Mouse (Mus musculus) cerebellum, adult 2 months (tissue): ENCODE data around the gene H2-Ob.

Experiments used
- CTCF ChIP-seq: fragments of 200-500 bp; IDR thresholded peaks from 2 replicates; pipeline ENCODE4 v1.5.1; 2011; ENCODE audit warnings: low read depth, mild to moderate bottlenecking, control low read depth, low read length, moderate library complexity, borderline replicate concordance; ENCODE audit not compliant: insufficient read depth
- POLR2A ChIP-seq: fragments of 200-500 bp; IDR thresholded peaks from 2 replicates; pipeline ENCODE4 v1.6.1; 2011; ENCODE audit warnings: low read length, control low read depth, borderline replicate concordance; ENCODE audit not compliant: insufficient read depth

GRCm38 (mm10) chr17:34287648-34288047, 48.9 kb downstream of the H2-Ob start, which contains the start of gene H2-Aa:
- TF ChIP-seq CTCF (no peak), POLR2A (no peak)
